ENCODE assay signal across 21 mouse cellular contexts in genomic region chr10:91686082-91686618, GRCm38 (mm10).
A peak's percentile ranks its signal among the peaks of the same experiment; 100 is the strongest.
DNase-seq lines count a peak whose midpoint lies in the region; ATAC-seq lines count a peak whose summit lies in the region.
"Had no signal": no experiment of that assay in that cellular context is flagged by ENCODE, and none has a peak within 500 bp of the region (broad histone marks: within the 10 kb centered on the region; RNA-seq: fewer than 3 reads in every experiment).

No protein-coding gene starts in this region.

- no peak overlapping the region for H3K9ac ChIP-seq in neural tube, embryonic 11.5 days (ENCODE audit: low read length)
- no peak overlapping the region for H3K9ac ChIP-seq in hindbrain, embryonic 14.5 days
- H3K9ac ChIP-seq in midbrain, embryonic 15.5 days: no peak overlapping the region
- H3K9ac ChIP-seq: embryonic facial prominence, embryonic 15.5 days; heart, embryonic 13.5 days; liver, embryonic 12.5 days had no signal

- no peaks in the 10 kb centered on the region for H3K27me3 ChIP-seq in neural tube, embryonic 11.5 days (ENCODE audit: control insufficient read depth, insufficient read depth, low read length)
- no peaks in the 10 kb centered on the region for H3K27me3 ChIP-seq in hindbrain, embryonic 14.5 days (ENCODE audit: control insufficient read depth, insufficient read depth, low read length)
- H3K27me3 ChIP-seq in midbrain, embryonic 15.5 days (replicated peaks): no peaks in the 10 kb centered on the region
- H3K27me3 ChIP-seq in limb, embryonic 10.5 days (ENCODE audit: low read depth, poor library complexity, severe bottlenecking): no peaks in the 10 kb centered on the region
- H3K27me3 ChIP-seq: embryonic facial prominence, embryonic 15.5 days; heart, embryonic 13.5 days; liver, embryonic 12.5 days; megakaryocyte, embryonic 14.5 days had no signal

- no peak for DNase-seq in neural tube, embryonic 11.5 days (ENCODE audit: low spot score)
- DNase-seq in neural tube, embryonic 10.5 days (ENCODE audit: extremely low spot score, low spot score): no peak
- DNase-seq in hindbrain, embryonic 14.5 days (ENCODE audit: low spot score): no peak
- DNase-seq in left cerebral cortex, postnatal 14 days (ENCODE audit: low spot score in 2 of 2): no peak
- no peak for DNase-seq in gastrocnemius, postnatal 14 days
- DNase-seq in limb, embryonic 10.5 days (ENCODE audit: low spot score): no peak
- DNase-seq: B cell, adult 2 months; cerebellum, adult 9-10 months; heart, adult 11 months; kidney, adult 9 months; kidney, postnatal 36 days; lung, adult 2 months; spleen, adult 18-20 months; thymus, postnatal 4 days had no signal

- H3K4me3 ChIP-seq in neural tube, embryonic 11.5 days (ENCODE audit: low read depth, low read length): no peak overlapping the region
- H3K4me3 ChIP-seq in hindbrain, embryonic 14.5 days (replicated peaks; ENCODE audit: low read length): no peak overlapping the region
- no peak overlapping the region for H3K4me3 ChIP-seq in midbrain, embryonic 15.5 days
- H3K4me3 ChIP-seq in limb, embryonic 10.5 days: no peak overlapping the region
- H3K4me3 ChIP-seq: embryonic facial prominence, embryonic 15.5 days; forebrain, embryonic 10.5 days; heart, embryonic 13.5 days; left cerebral cortex, adult 2 months; liver, embryonic 12.5 days; megakaryocyte, embryonic 14.5 days had no signal

- no peak for ATAC-seq in neural tube, embryonic 11.5 days (ENCODE audit: insufficient read depth, low FRiP score, low TSS enrichment)
- no peak for ATAC-seq in hindbrain, embryonic 14.5 days (ENCODE audit: low FRiP score)
- no peak for ATAC-seq in midbrain, embryonic 15.5 days (replicated peaks)
- ATAC-seq: liver, embryonic 12.5 days had no signal

- 55% methylated on average over 8 of the region's 8 CpGs for WGBS in neural tube, embryonic 11.5 days
- WGBS in hindbrain, embryonic 14.5 days: 29% methylated on average over 8 of the region's 8 CpGs
- 14% methylated on average over 8 of the region's 8 CpGs for WGBS in midbrain, embryonic 15.5 days
- 69% methylated on average over 8 of the region's 8 CpGs for WGBS in limb, embryonic 10.5 days

- H3K27ac ChIP-seq in neural tube, embryonic 11.5 days (ENCODE audit: low read depth, low read length): peak overlapping the region; percentile 35; the same call in 1 of the 2 replicates
- peak overlapping the region; percentile 79 for H3K27ac ChIP-seq in hindbrain, embryonic 14.5 days
- H3K27ac ChIP-seq in midbrain, embryonic 15.5 days: peak overlapping the region; percentile 78
- H3K27ac ChIP-seq in limb, embryonic 10.5 days: no peak overlapping the region
- H3K27ac ChIP-seq: embryonic facial prominence, embryonic 15.5 days; forebrain, embryonic 10.5 days; heart, embryonic 13.5 days; left cerebral cortex, adult 2 months; liver, embryonic 12.5 days had no signal

- no peak overlapping the region for H3K4me2 ChIP-seq in neural tube, embryonic 11.5 days (ENCODE audit: low read depth)
- no peak overlapping the region for H3K4me2 ChIP-seq in hindbrain, embryonic 14.5 days (replicated peaks)
- H3K4me2 ChIP-seq in midbrain, embryonic 15.5 days: 0 out of 2 replicates have a peak overlapping the region, but pooled peaks have one; percentile 9
- H3K4me2 ChIP-seq: embryonic facial prominence, embryonic 15.5 days; heart, embryonic 13.5 days; liver, embryonic 12.5 days had no signal

- no peaks in the 10 kb centered on the region for H3K4me1 ChIP-seq in neural tube, embryonic 11.5 days (ENCODE audit: control insufficient read depth, insufficient read depth, low read length)
- H3K4me1 ChIP-seq in hindbrain, embryonic 14.5 days (replicated peaks; ENCODE audit: control insufficient read depth, insufficient read depth, low read length): peaks cover 19% of the 10 kb centered on the region
- H3K4me1 ChIP-seq in midbrain, embryonic 15.5 days: peaks cover 21% of the 10 kb centered on the region
- no peaks in the 10 kb centered on the region; the same call in 1 of the 2 replicates for H3K4me1 ChIP-seq in limb, embryonic 10.5 days
- H3K4me1 ChIP-seq: heart, embryonic 13.5 days; liver, embryonic 12.5 days; megakaryocyte, embryonic 14.5 days had no signal

- H3K36me3 ChIP-seq in neural tube, embryonic 11.5 days (ENCODE audit: control insufficient read depth, insufficient read depth, low read length): no peaks in the 10 kb centered on the region
- no peaks in the 10 kb centered on the region for H3K36me3 ChIP-seq in hindbrain, embryonic 14.5 days (replicated peaks; ENCODE audit: control insufficient read depth, insufficient read depth)
- no peaks in the 10 kb centered on the region for H3K36me3 ChIP-seq in midbrain, embryonic 15.5 days (replicated peaks)
- no peaks in the 10 kb centered on the region for H3K36me3 ChIP-seq in limb, embryonic 10.5 days
- H3K36me3 ChIP-seq: embryonic facial prominence, embryonic 15.5 days; forebrain, embryonic 10.5 days; heart, embryonic 13.5 days; liver, embryonic 12.5 days had no signal

- intact Hi-C loops in left cerebral cortex, postnatal 14 days (cut with DNase I): no loop called here
- intact Hi-C loops in gastrocnemius, postnatal 14 days (cut with DNase I; ENCODE audit: low total_unique reads): no loop called here

- no peaks in the 10 kb centered on the region for H3K9me3 ChIP-seq in neural tube, embryonic 11.5 days (ENCODE audit: control insufficient read depth, low read length)
- no peaks in the 10 kb centered on the region for H3K9me3 ChIP-seq in hindbrain, embryonic 14.5 days (ENCODE audit: control insufficient read depth, low read length)
- H3K9me3 ChIP-seq in midbrain, embryonic 15.5 days: no peaks in the 10 kb centered on the region
- no peaks in the 10 kb centered on the region for H3K9me3 ChIP-seq in limb, embryonic 10.5 days (replicated peaks)
- H3K9me3 ChIP-seq: embryonic facial prominence, embryonic 15.5 days; forebrain, embryonic 10.5 days; heart, embryonic 13.5 days; liver, embryonic 12.5 days had no signal
